Mouse (Mus musculus) olfactory bulb, adult 2 months (tissue): Measurements from ENCODE around the gene 1700001K19Rik. TPM values are rescaled to one million over a fixed set of nuclear protein-coding genes. Genes with fewer than 3 reads are reported as not detected.
"Not testable (repeated sequence)": the region's sequence is repeated elsewhere in the genome, so short reads cannot be mapped to it uniquely, and the experiment has no call there.

Experiments used
- H3K27ac ChIP-seq: fragments of 200-500 bp; 2 replicates; pipeline ENCODE4 v1.5.1; 2012; ENCODE audit warnings: low read depth, low read length; ENCODE audit not compliant: insufficient read depth
- H3K4me1 ChIP-seq: fragments of 200-500 bp; 2 replicates; pipeline ENCODE4 v1.6.1; 2012; ENCODE audit warnings: low read length; ENCODE audit not compliant: control insufficient read depth, insufficient read depth
- H3K4me3 ChIP-seq: fragments of 200-500 bp; 2 replicates; pipeline ENCODE4 v1.5.1; 2012; ENCODE audit warnings: mild to moderate bottlenecking, low read depth, low read length, moderate library complexity; ENCODE audit not compliant: insufficient read depth
- CTCF ChIP-seq: fragments of 200-500 bp; IDR thresholded peaks from 2 replicates; pipeline ENCODE4 v1.5.1; 2012; ENCODE audit warnings: low read depth, mild to moderate bottlenecking, low read length, moderate library complexity; ENCODE audit not compliant: insufficient read depth
- POLR2A ChIP-seq: fragments of 200-500 bp; IDR thresholded peaks from 2 replicates; pipeline ENCODE4 v1.6.1; 2012; ENCODE audit warnings: mild to moderate bottlenecking, low read depth, low read length, moderate library complexity; ENCODE audit not compliant: insufficient read depth
- WGBS: fragments of 180-500 bp; shearing (Covaris S2); methylation state at CpG from one replicate; pipeline ENCODE4 v1.1.7; 2018; 5-methylcytosine and 5-hydroxymethylcytosine counted together
- polyA plus RNA-seq: library from polyadenylated mRNA; stranded (reverse); fragments of >200 nt; gene quantifications from 2 replicates; pipeline ENCODE4 v1.2.4, GENCODE M21; 2012; ENCODE audit warnings: low replicate concordance; ENCODE audit not compliant: missing spikeins, insufficient read depth, insufficient read length

1700001K19Rik gene
- polyA plus RNA-seq, 1 experiment: not detected

DNA sequence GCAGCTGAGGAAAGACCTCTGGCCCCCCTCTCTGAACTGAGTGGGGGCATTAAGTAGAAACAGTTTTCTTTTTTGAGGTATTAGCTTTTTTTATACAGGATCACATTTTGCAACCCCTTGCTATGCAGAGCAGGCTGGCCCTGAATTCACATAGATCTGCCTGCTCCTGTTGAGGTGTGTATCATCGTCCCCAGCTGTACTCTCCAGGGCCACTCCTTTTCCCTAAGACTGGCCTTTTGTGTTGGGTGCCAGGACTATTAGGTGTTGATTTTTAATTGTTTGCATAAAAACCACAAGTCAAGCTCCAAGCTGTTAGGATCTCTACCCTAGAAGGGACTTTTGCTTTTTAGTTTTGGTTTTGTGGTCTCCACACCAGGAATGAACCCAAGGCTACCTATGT lies 15.7 kb upstream of the 1700001K19Rik start:
- Histone ChIP-seq H3K4me1 (peaks cover under 1% of the 10 kb centered on the region; the same call in 1 of the 2 replicates), H3K27ac (no peak overlapping the region), H3K4me3 (no peak overlapping the region)
- WGBS: 92% methylated on average over 1 of the region's 1 CpGs
- TF ChIP-seq CTCF (no peak), POLR2A (no peak)

GRCm38 (mm10) chr12:110697457-110697856 lies 15.0 kb upstream of the 1700001K19Rik start:
- 71% methylated on average over 5 of the region's 5 CpGs for WGBS
- no peak overlapping the region for H3K4me3 ChIP-seq
- H3K4me1 ChIP-seq: no peaks in the 10 kb centered on the region; the same call in 1 of the 2 replicates
- TF ChIP-seq POLR2A (no peak), CTCF (no peak)
- no peak overlapping the region for H3K27ac ChIP-seq

DNA sequence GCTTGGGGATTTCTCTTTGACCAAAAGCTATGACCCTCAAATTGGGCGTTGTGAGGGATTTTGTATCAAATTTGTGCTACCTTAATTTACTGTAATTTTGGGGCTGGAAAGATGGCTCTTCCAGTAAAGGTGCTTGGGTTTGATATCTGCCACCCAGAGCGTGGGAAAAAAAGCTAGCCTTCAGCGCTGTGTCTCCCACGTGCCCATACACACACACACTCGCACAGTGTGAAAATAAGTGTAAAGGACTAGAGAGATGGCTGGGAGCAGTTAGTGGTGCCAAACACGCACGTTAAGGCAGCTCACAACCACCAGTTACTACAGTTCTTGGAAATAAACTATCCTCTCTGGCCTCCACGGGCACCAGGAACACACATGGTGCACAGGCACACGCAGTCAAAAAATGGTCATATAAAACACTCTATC lies 14.6 kb upstream of the 1700001K19Rik start:
- 33% methylated on average over 9 of the region's 9 CpGs for WGBS
- H3K4me3 ChIP-seq: peak overlapping the region; percentile 95
- H3K4me1 ChIP-seq: no peaks in the 10 kb centered on the region; the same call in 1 of the 2 replicates
- no peak for TF ChIP-seq POLR2A
- no peak for TF ChIP-seq CTCF
- peak overlapping the region; percentile 27; the same call in 1 of the 2 replicates for H3K27ac ChIP-seq

GRCm38 (mm10) chr12:110696173-110696974 lies 14.0 kb upstream of the 1700001K19Rik start:
- TF ChIP-seq CTCF (no peak), POLR2A (peak; percentile 99)
- under 1% methylated on average over 89 of the region's 89 CpGs for WGBS
- H3K4me3 ChIP-seq: peak overlapping the region; percentile 95
- peak overlapping the region; percentile 89 for H3K27ac ChIP-seq
- H3K4me1 ChIP-seq: no peaks in the 10 kb centered on the region; the same call in 1 of the 2 replicates

DNA sequence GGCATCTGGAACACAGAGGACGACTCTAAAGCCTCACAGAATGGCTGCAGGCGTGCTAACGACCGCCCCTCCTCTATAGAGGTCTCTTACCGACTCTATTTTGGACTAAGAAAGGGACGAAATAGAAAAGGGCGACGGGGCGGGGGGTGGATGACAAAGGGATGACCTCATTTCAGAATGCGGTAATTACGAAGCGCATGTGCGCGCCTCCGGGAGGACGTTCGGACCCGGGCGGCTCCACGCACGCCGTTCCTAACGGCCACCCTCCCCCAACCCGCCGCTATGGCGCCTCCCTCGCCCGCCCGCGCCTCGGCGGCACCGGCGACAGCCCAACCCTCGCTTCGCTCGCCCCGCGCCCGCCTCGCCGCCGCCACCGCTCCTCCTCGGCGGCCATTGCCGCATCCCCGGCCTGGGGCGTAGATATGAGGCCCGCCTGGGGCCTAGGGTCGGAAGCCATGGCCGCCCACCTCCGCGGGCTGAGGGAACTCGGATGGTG lies 13.3 kb upstream of the 1700001K19Rik start:
- peak overlapping the region; percentile 95 for H3K4me3 ChIP-seq
- H3K4me1 ChIP-seq: no peaks in the 10 kb centered on the region; the same call in 1 of the 2 replicates
- under 1% methylated on average over 55 of the region's 55 CpGs for WGBS
- TF ChIP-seq CTCF: no peak
- no peak for TF ChIP-seq POLR2A
- peak overlapping the region; percentile 89 for H3K27ac ChIP-seq

- not testable (repeated sequence) for H3K4me1 ChIP-seq, H3K4me3 ChIP-seq, H3K27ac ChIP-seq
- 48% methylated on average over 5 of the region's 5 CpGs for WGBS
These were observed 11.0 kb upstream of the 1700001K19Rik start for GRCm38 (mm10) chr12:110693378-110693777.

- H3K4me1 ChIP-seq: peaks cover 10% of the 10 kb centered on the region
- no peak for TF ChIP-seq CTCF
- TF ChIP-seq POLR2A: no peak
- H3K27ac ChIP-seq: no peak overlapping the region
- no peak overlapping the region for H3K4me3 ChIP-seq
- 89% methylated on average over 6 of the region's 6 CpGs for WGBS
These were observed 7.7 kb upstream of the 1700001K19Rik start for GRCm38 (mm10) chr12:110689919-110690643.

DNA sequence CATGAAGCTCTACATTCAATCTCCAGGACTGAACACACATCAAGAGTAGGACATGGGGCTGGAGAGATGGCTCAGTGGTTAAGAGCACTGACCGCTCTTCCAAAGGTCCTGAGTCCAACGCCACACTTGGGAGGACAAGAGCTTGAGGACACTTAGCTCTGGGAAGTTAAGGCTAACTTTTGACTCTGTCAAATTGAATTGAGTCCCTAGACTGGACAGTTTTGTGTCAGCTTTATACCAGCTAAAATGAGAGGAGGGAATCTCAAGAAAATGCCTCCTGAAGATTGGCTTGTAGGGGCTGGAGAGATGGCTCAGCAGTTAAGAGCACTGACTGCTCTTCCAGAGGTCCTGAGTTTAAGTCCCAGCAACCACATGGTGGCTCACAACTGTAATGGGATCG lies 6.5 kb upstream of the 1700001K19Rik start:
- not testable (repeated sequence) for H3K27ac ChIP-seq, H3K4me1 ChIP-seq, H3K4me3 ChIP-seq
- 90% methylated on average over 3 of the region's 3 CpGs for WGBS

- Histone ChIP-seq H3K4me1 (peaks cover 10% of the 10 kb centered on the region), H3K4me3 (no peak overlapping the region), H3K27ac (peak overlapping the region; percentile 47)
- TF ChIP-seq POLR2A (no peak), CTCF (no peak)
- WGBS: 40% methylated on average over 12 of the region's 12 CpGs
These were observed 5.7 kb upstream of the 1700001K19Rik start for GRCm38 (mm10) chr12:110687894-110688734.
